Mouse (Mus musculus) lung, embryonic 16.5 days (tissue): ENCODE results near the gene Blzf1. TPM values are rescaled to one million over a fixed set of nuclear protein-coding genes. Genes with fewer than 3 reads are reported as not detected.

Source experiments
- polyA plus RNA-seq: library from polyadenylated mRNA; unstranded; fragments of >200 nt; fragmentation: Nextera tagmentation; extraction: Ambion mirVana; gene quantifications from 2 replicates; pipeline ENCODE4 v1.2.1, GENCODE M21; 2015

The Blzf1 gene
- polyA plus RNA-seq, 1 experiment from 2014 or later, result 37.0 TPM

Other genes starting within 250 kb of the Blzf1 start
- 2.5 and 5.4 TPM in 2 replicates for gene Sell, start 245.5 kb downstream of the Blzf1 start, polyA plus RNA-seq
- gene Selp, start 192.2 kb downstream of the Blzf1 start, polyA plus RNA-seq, result 0.08 and 0.28 TPM in 2 replicates
- 0.29 and 0.41 TPM in 2 replicates for gene F5, start 155.7 kb downstream of the Blzf1 start, polyA plus RNA-seq
- 7.2 and 7.3 TPM in 2 replicates for gene Slc19a2, start 58.4 kb downstream of the Blzf1 start, polyA plus RNA-seq
- 11.7 and 12.7 TPM in 2 replicates for gene Ccdc181, start 31.9 kb downstream of the Blzf1 start, polyA plus RNA-seq
- 44.1 and 45.0 TPM in 2 replicates for gene Nme7, start 3.4 kb downstream of the Blzf1 start, polyA plus RNA-seq
- gene Atp1b1, start 150.9 kb upstream of the Blzf1 start, polyA plus RNA-seq, result 135 and 154 TPM in 2 replicates